Mouse (Mus musculus): ENCODE data around the gene Ppp2r1b.

GRCm38 (mm10) chr9:50877431-50877830 lies 32.3 kb downstream of the Ppp2r1b start:
- no peak for TF ChIP-seq CTCF (IDR thresholded peaks at IDR 0.05; ENCODE audit: insufficient read depth, low read length)
- no peak for TF ChIP-seq POLR2A (IDR thresholded peaks at IDR 0.05; ENCODE audit: borderline replicate concordance, extremely low read depth, low read depth, low read length)
